ENCODE assay signal across 14 mouse cellular contexts in the genomic region with DNA sequence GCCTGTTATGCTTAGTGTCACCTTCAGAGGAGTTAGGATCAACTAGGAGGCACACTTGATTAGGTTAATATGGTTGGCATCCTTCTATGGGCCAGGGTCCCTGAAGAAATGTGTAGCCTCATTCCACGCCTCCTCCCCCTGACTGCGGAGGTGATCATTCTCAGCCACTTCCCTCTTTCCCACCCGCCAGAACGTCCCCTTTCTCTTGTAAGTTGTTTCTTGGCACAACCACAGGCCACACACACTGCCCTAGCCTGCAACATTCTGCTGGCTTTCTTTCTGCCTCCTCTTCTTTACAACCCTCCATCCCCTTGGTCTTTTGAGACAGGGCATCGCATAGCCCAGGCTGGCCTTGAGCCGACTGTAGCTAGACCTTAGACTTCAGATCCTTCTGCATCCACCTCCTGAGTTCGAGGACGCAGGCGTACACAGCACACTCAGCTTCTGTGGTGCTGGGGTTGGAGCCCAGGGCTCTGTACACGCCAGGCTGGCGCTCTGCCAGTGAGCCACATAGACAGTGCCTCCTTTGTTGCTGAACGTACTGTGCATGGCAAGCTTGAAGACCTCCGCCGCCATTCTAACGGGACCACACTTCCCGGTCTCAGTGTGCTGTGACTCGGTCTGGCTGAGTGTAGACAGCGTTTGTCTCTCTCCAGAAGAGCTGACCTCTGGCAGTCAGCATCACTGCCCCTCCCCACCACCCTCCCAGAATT. TPM values are rescaled to one million over a fixed set of nuclear protein-coding genes. Genes with fewer than 3 reads are reported as not detected.
DNase-seq lines count a peak whose midpoint lies in the region; ATAC-seq lines count a peak whose summit lies in the region.
"Had no signal": no experiment of that assay in that cellular context is flagged by ENCODE, and none has a peak within 500 bp of the region (broad histone marks: within the 10 kb centered on the region; RNA-seq: fewer than 3 reads in every experiment).

No protein-coding gene starts in this region.

- H3K36me3 ChIP-seq in hindbrain, embryonic 13.5 days = peaks cover 21% of the 10 kb centered on the region
- H3K36me3 ChIP-seq in hindbrain, embryonic 11.5 days (ENCODE audit: control insufficient read depth, insufficient read depth, low read length) = 0 out of 2 replicates have a peak, but pooled peaks cover 3% of the 10 kb centered on the region
- peaks cover 19% of the 10 kb centered on the region for H3K36me3 ChIP-seq in midbrain, embryonic 13.5 days
- peaks cover 7% of the 10 kb centered on the region for H3K36me3 ChIP-seq in midbrain, embryonic 11.5 days (ENCODE audit: control insufficient read depth, insufficient read depth, low read length)
- H3K36me3 ChIP-seq in neural tube, embryonic 15.5 days = peaks cover 14% of the 10 kb centered on the region
- H3K36me3 ChIP-seq in heart, embryonic 12.5 days = peaks cover 27% of the 10 kb centered on the region

- 82% methylated on average over 18 of the region's 18 CpGs for WGBS in hindbrain, embryonic 13.5 days
- WGBS in hindbrain, embryonic 11.5 days = 94% methylated on average over 18 of the region's 18 CpGs
- WGBS in midbrain, embryonic 13.5 days = 87% methylated on average over 18 of the region's 18 CpGs
- WGBS in midbrain, embryonic 11.5 days = 92% methylated on average over 18 of the region's 18 CpGs
- WGBS in neural tube, embryonic 15.5 days = 75% methylated on average over 18 of the region's 18 CpGs
- WGBS in heart, embryonic 12.5 days = 84% methylated on average over 18 of the region's 18 CpGs

- no peak overlapping the region for H3K9ac ChIP-seq in hindbrain, embryonic 13.5 days
- no peak overlapping the region for H3K9ac ChIP-seq in hindbrain, embryonic 11.5 days (ENCODE audit: low read depth, low read length)
- no peak overlapping the region for H3K9ac ChIP-seq in midbrain, embryonic 13.5 days (replicated peaks)
- H3K9ac ChIP-seq in midbrain, embryonic 11.5 days (ENCODE audit: low read length) = no peak overlapping the region
- no peak overlapping the region for H3K9ac ChIP-seq in neural tube, embryonic 15.5 days (replicated peaks)
- H3K9ac ChIP-seq in heart, embryonic 12.5 days = no peak overlapping the region
- H3K9ac ChIP-seq: embryonic facial prominence, embryonic 15.5 days had no signal

- DNase-seq in hindbrain, embryonic 11.5 days (ENCODE audit: low spot score) = no peak
- DNase-seq in midbrain, embryonic 11.5 days (ENCODE audit: low spot score, missing footprints) = no peak
- no peak for DNase-seq in heart, adult 9 months (ENCODE audit: low spot score in 2 of 2)
- DNase-seq: adrenal gland, postnatal 25 days; cerebellum, adult 18-20 months; gastrocnemius, postnatal 14 days; heart, postnatal 4 days; kidney, postnatal 36 days had no signal

- H3K4me3 ChIP-seq in hindbrain, embryonic 13.5 days = no peak overlapping the region
- no peak overlapping the region for H3K4me3 ChIP-seq in hindbrain, embryonic 11.5 days (ENCODE audit: low read depth, low read length)
- H3K4me3 ChIP-seq in midbrain, embryonic 13.5 days (replicated peaks) = no peak overlapping the region
- H3K4me3 ChIP-seq in midbrain, embryonic 11.5 days (ENCODE audit: low read depth, low read length) = no peak overlapping the region
- no peak overlapping the region for H3K4me3 ChIP-seq in neural tube, embryonic 15.5 days (replicated peaks)
- H3K4me3 ChIP-seq in heart, embryonic 12.5 days = no peak overlapping the region
- H3K4me3 ChIP-seq: embryonic facial prominence, embryonic 15.5 days had no signal

- peak; percentile 62; the same call in 1 of the 2 replicates for ATAC-seq in hindbrain, embryonic 13.5 days (ENCODE audit: low FRiP score)
- ATAC-seq in hindbrain, embryonic 11.5 days (ENCODE audit: low FRiP score) = no peak
- peak; percentile 47; the same call in 1 of the 2 replicates for ATAC-seq in midbrain, embryonic 13.5 days
- ATAC-seq in midbrain, embryonic 11.5 days (ENCODE audit: low FRiP score) = no peak
- ATAC-seq in granulocyte monocyte progenitor cell, adult 5-6 weeks (replicated peaks; ENCODE audit: poor library complexity, severe bottlenecking) = peak; percentile 74
- peak; percentile 68 for ATAC-seq in neural tube, embryonic 15.5 days (ENCODE audit: low FRiP score)
- no peak for ATAC-seq in heart, embryonic 12.5 days (ENCODE audit: insufficient number of reproducible peaks, low FRiP score)

- H3K9me3 ChIP-seq in hindbrain, embryonic 13.5 days = peaks cover 8% of the 10 kb centered on the region; the same call in 1 of the 2 replicates
- H3K9me3 ChIP-seq in hindbrain, embryonic 11.5 days (ENCODE audit: control insufficient read depth, low read length) = no peaks in the 10 kb centered on the region
- H3K9me3 ChIP-seq in midbrain, embryonic 13.5 days = 0 out of 2 replicates have a peak, but pooled peaks cover 8% of the 10 kb centered on the region
- H3K9me3 ChIP-seq in midbrain, embryonic 11.5 days (ENCODE audit: control insufficient read depth, low read length) = no peaks in the 10 kb centered on the region
- H3K9me3 ChIP-seq in neural tube, embryonic 15.5 days (replicated peaks) = no peaks in the 10 kb centered on the region
- H3K9me3 ChIP-seq in heart, embryonic 12.5 days (replicated peaks) = peaks cover 11% of the 10 kb centered on the region
- H3K9me3 ChIP-seq: embryonic facial prominence, embryonic 15.5 days had no signal

- no peak overlapping the region; the same call in 1 of the 2 replicates for H3K27ac ChIP-seq in hindbrain, embryonic 13.5 days
- no peak overlapping the region for H3K27ac ChIP-seq in hindbrain, embryonic 11.5 days (ENCODE audit: low read depth, low read length)
- no peak overlapping the region for H3K27ac ChIP-seq in midbrain, embryonic 13.5 days
- no peak overlapping the region for H3K27ac ChIP-seq in midbrain, embryonic 11.5 days (ENCODE audit: low read depth, low read length)
- H3K27ac ChIP-seq in neural tube, embryonic 15.5 days (replicated peaks) = peak overlapping the region; percentile 28; the same call in 1 of the 2 replicates
- no peak overlapping the region for H3K27ac ChIP-seq in heart, embryonic 12.5 days (ENCODE audit: poor library complexity, severe bottlenecking)
- H3K27ac ChIP-seq: embryonic facial prominence, embryonic 15.5 days had no signal

- no peak overlapping the region for H3K4me2 ChIP-seq in hindbrain, embryonic 13.5 days
- H3K4me2 ChIP-seq in hindbrain, embryonic 11.5 days (replicated peaks; ENCODE audit: low read depth, low read length) = no peak overlapping the region
- no peak overlapping the region for H3K4me2 ChIP-seq in midbrain, embryonic 13.5 days (replicated peaks)
- no peak overlapping the region for H3K4me2 ChIP-seq in midbrain, embryonic 11.5 days
- no peak overlapping the region for H3K4me2 ChIP-seq in neural tube, embryonic 15.5 days
- no peak overlapping the region for H3K4me2 ChIP-seq in heart, embryonic 12.5 days
- H3K4me2 ChIP-seq: embryonic facial prominence, embryonic 15.5 days had no signal

- no peaks in the 10 kb centered on the region for H3K27me3 ChIP-seq in hindbrain, embryonic 13.5 days
- H3K27me3 ChIP-seq in hindbrain, embryonic 11.5 days (ENCODE audit: control insufficient read depth, insufficient read depth, low read length) = no peaks in the 10 kb centered on the region
- no peaks in the 10 kb centered on the region for H3K27me3 ChIP-seq in midbrain, embryonic 13.5 days
- H3K27me3 ChIP-seq in midbrain, embryonic 11.5 days (ENCODE audit: control insufficient read depth, insufficient read depth, low read length) = no peaks in the 10 kb centered on the region
- no peaks in the 10 kb centered on the region for H3K27me3 ChIP-seq in neural tube, embryonic 15.5 days (replicated peaks)
- H3K27me3 ChIP-seq in heart, embryonic 12.5 days (replicated peaks) = no peaks in the 10 kb centered on the region
- H3K27me3 ChIP-seq: embryonic facial prominence, embryonic 15.5 days had no signal

- 0 out of 2 replicates have a peak, but pooled peaks cover 3% of the 10 kb centered on the region for H3K4me1 ChIP-seq in hindbrain, embryonic 13.5 days (replicated peaks)
- no peaks in the 10 kb centered on the region for H3K4me1 ChIP-seq in hindbrain, embryonic 11.5 days (replicated peaks; ENCODE audit: control insufficient read depth, insufficient read depth, low read length)
- H3K4me1 ChIP-seq in midbrain, embryonic 13.5 days (replicated peaks) = no peaks in the 10 kb centered on the region
- H3K4me1 ChIP-seq in midbrain, embryonic 11.5 days (ENCODE audit: control insufficient read depth, insufficient read depth, low read length) = no peaks in the 10 kb centered on the region
- H3K4me1 ChIP-seq in neural tube, embryonic 15.5 days = no peaks in the 10 kb centered on the region
- H3K4me1 ChIP-seq in heart, embryonic 12.5 days (replicated peaks) = peaks cover 22% of the 10 kb centered on the region
- H3K4me1 ChIP-seq: embryonic facial prominence, embryonic 15.5 days had no signal

RNA-seq across cellular contexts. Expression of gene Tmem185b, which starts 7.3 kb away (rescaled TPM):
- 19.5 and 20.5 TPM in 2 replicates for polyA plus RNA-seq in hindbrain, embryonic 13.5 days (2015; fragmentation: Nextera tagmentation; extraction: Ambion mirVana)
- polyA plus RNA-seq in hindbrain, embryonic 11.5 days (2014; fragmentation: Nextera tagmentation; extraction: Ambion mirVana) = 19.7 and 23.3 TPM in 2 replicates
- polyA plus RNA-seq in midbrain, embryonic 13.5 days (2015; fragmentation: Nextera tagmentation; extraction: Ambion mirVana) = 18.6 and 23.0 TPM in 2 replicates
- 22.2 and 23.6 TPM in 2 replicates for polyA plus RNA-seq in midbrain, embryonic 11.5 days (2014; fragmentation: Nextera tagmentation; extraction: Ambion mirVana)
- total RNA-seq in granulocyte monocyte progenitor cell, adult 5-6 weeks (2014; fragmentation: Nextera tagmentation) = 10.8 and 17.3 TPM in 2 replicates
- 12.6 and 13.0 TPM in 2 replicates for total RNA-seq in granulocyte monocyte progenitor cell, adult 5-6 weeks (2017)
- 17.5 and 18.6 TPM in 2 replicates for polyA plus RNA-seq in neural tube, embryonic 15.5 days (2015; fragmentation: Nextera tagmentation; extraction: Ambion mirVana)
- polyA plus RNA-seq in heart, embryonic 12.5 days (2016; fragmentation: Nextera tagmentation; extraction: Ambion mirVana) = 23.2 and 24.3 TPM in 2 replicates

RNA-seq across cellular contexts. Expression of gene Ralb, which starts 28.7 kb away (rescaled TPM):
- polyA plus RNA-seq in hindbrain, embryonic 13.5 days (2015; fragmentation: Nextera tagmentation; extraction: Ambion mirVana) = 67.3 and 69.0 TPM in 2 replicates
- polyA plus RNA-seq in hindbrain, embryonic 11.5 days (2014; fragmentation: Nextera tagmentation; extraction: Ambion mirVana) = 70.5 and 75.3 TPM in 2 replicates
- 56.3 and 58.7 TPM in 2 replicates for polyA plus RNA-seq in midbrain, embryonic 13.5 days (2015; fragmentation: Nextera tagmentation; extraction: Ambion mirVana)
- polyA plus RNA-seq in midbrain, embryonic 11.5 days (2014; fragmentation: Nextera tagmentation; extraction: Ambion mirVana) = 73.7 and 75.2 TPM in 2 replicates
- total RNA-seq in granulocyte monocyte progenitor cell, adult 5-6 weeks (2014; fragmentation: Nextera tagmentation) = 24.0 and 26.9 TPM in 2 replicates
- total RNA-seq in granulocyte monocyte progenitor cell, adult 5-6 weeks (2017) = 22.7 and 27.5 TPM in 2 replicates
- polyA plus RNA-seq in neural tube, embryonic 15.5 days (2015; fragmentation: Nextera tagmentation; extraction: Ambion mirVana) = 65.3 and 83.4 TPM in 2 replicates
- 184 and 194 TPM in 2 replicates for polyA plus RNA-seq in heart, embryonic 12.5 days (2016; fragmentation: Nextera tagmentation; extraction: Ambion mirVana)

Comparison
In these comparisons a context has a peak if more than half of its experiments do, and no peak if none do; other contexts are left out.
1. ATAC-seq: peak in hindbrain, embryonic 13.5 days (single experiment), midbrain, embryonic 13.5 days (single experiment), granulocyte monocyte progenitor cell, adult 5-6 weeks (single experiment) and neural tube, embryonic 15.5 days (single experiment); none in hindbrain, embryonic 11.5 days (single experiment), midbrain, embryonic 11.5 days (single experiment) and heart, embryonic 12.5 days (single experiment).